Mouse (Mus musculus) thymus, postnatal 4 days (tissue): ENCODE results near the gene Rtn2.

Source experiments
- DNase-seq: peaks from one replicate; pipeline ENCODE4 v3.0.0; 2021

Rtn2 gene

GRCm38 (mm10) chr7:19321464-19321863, 39.0 kb downstream of the Rtn2 start:
- no peak for DNase-seq

- no peak for DNase-seq
Measured at GRCm38 (mm10) chr7:19322489-19322888, 40.1 kb downstream of the Rtn2 start.

GRCm38 (mm10) chr7:19324221-19324620, 41.8 kb downstream of the Rtn2 start:
- DNase-seq = no peak

- DNase-seq = no peak
Measured at GRCm38 (mm10) chr7:19325262-19326199, 43.1 kb downstream of the Rtn2 start.

- DNase-seq = peak; percentile 77
Measured at GRCm38 (mm10) chr7:19326359-19326758, 43.9 kb downstream of the Rtn2 start.

- DNase-seq = no peak
Measured at GRCm38 (mm10) chr7:19327128-19327527, 44.7 kb downstream of the Rtn2 start.

- no peak for DNase-seq
Measured at GRCm38 (mm10) chr7:19327782-19328181, 45.4 kb downstream of the Rtn2 start.

GRCm38 (mm10) chr7:19328425-19328824, 46.0 kb downstream of the Rtn2 start:
- no peak for DNase-seq

- DNase-seq = no peak
Measured at GRCm38 (mm10) chr7:19331910-19332309, 49.5 kb downstream of the Rtn2 start.

GRCm38 (mm10) chr7:19332709-19333352, 50.4 kb downstream of the Rtn2 start:
- peak; percentile 71 for DNase-seq

- no peak for DNase-seq
Measured at GRCm38 (mm10) chr7:19335583-19335982, 53.2 kb downstream of the Rtn2 start.

- no peak for DNase-seq
Measured at GRCm38 (mm10) chr7:19337122-19337521, 54.7 kb downstream of the Rtn2 start.

- no peak for DNase-seq
Measured at GRCm38 (mm10) chr7:19338060-19338459, 55.6 kb downstream of the Rtn2 start.

- no peak for DNase-seq
Measured at GRCm38 (mm10) chr7:19338596-19338995, 56.2 kb downstream of the Rtn2 start.

GRCm38 (mm10) chr7:19341250-19341649, 58.8 kb downstream of the Rtn2 start:
- DNase-seq = no peak

- no peak for DNase-seq
Measured at GRCm38 (mm10) chr7:19341761-19342409, 59.5 kb downstream of the Rtn2 start.

GRCm38 (mm10) chr7:19342481-19343027, 60.1 kb downstream of the Rtn2 start:
- peak; percentile 87 for DNase-seq

GRCm38 (mm10) chr7:19343210-19343808, 60.9 kb downstream of the Rtn2 start:
- DNase-seq = peak; percentile 87

- DNase-seq = peak; percentile 36
Measured at GRCm38 (mm10) chr7:19344237-19344847, 61.9 kb downstream of the Rtn2 start, which contains the start of gene Ercc1. TSS of gene Ercc1 (plus strand) at chr7:19344778.

- DNase-seq = peak; percentile 99
Measured at GRCm38 (mm10) chr7:19344938-19345471, 62.6 kb downstream of the Rtn2 start.
